Mouse (Mus musculus): Measurements from ENCODE around the gene Rhobtb1. TPM values are rescaled to one million over a fixed set of nuclear protein-coding genes. Genes with fewer than 3 reads are reported as not detected.

The Rhobtb1 gene
- total and polyA plus RNA-seq, 2 experiments from 2014 or later, result 12.1 to 16.9 TPM

GRCm38 (mm10) chr10:69252112-69253074 is 101.2 kb downstream of the Rhobtb1 start:
- Histone ChIP-seq H3K27me3 (ENCODE audit: insufficient read depth, low read length) (no peaks in the 10 kb centered on the region), H3K9me3 (ENCODE audit: low read length) (no peaks in the 10 kb centered on the region), H3K4me3 (ENCODE audit: low read depth, low read length) (no peak overlapping the region), H3K4me2 (ENCODE audit: low read depth) (no peak overlapping the region), H3K27ac (ENCODE audit: low read depth, low read length) (no peak overlapping the region), H3K4me1 (ENCODE audit: insufficient read depth) (0 out of 2 replicates have a peak, but pooled peaks cover 7% of the 10 kb centered on the region), H3K9ac (no peak overlapping the region), H3K36me3 (ENCODE audit: insufficient read depth) (no peaks in the 10 kb centered on the region)
- ATAC-seq, result no peak
- WGBS, result 78% methylated on average over 17 of the region's 17 CpGs
- DNase-seq, result no peak
- TF ChIP-seq CTCF (IDR thresholded peaks at IDR 0.05; ENCODE audit: low read depth), result no peak

GRCm38 (mm10) chr10:69253075-69253685 is 101.9 kb downstream of the Rhobtb1 start:
- ATAC-seq (no peak), DNase-seq (no peak)
- H3K9ac ChIP-seq, result no peak overlapping the region
- H3K4me1 ChIP-seq (ENCODE audit: insufficient read depth), result 0 out of 2 replicates have a peak, but pooled peaks cover 7% of the 10 kb centered on the region
- H3K4me3 ChIP-seq (ENCODE audit: low read depth, low read length), result no peak overlapping the region
- WGBS, result 31% methylated on average over 5 of the region's 5 CpGs
- no peaks in the 10 kb centered on the region for H3K36me3 ChIP-seq (ENCODE audit: insufficient read depth)
- no peak overlapping the region for H3K4me2 ChIP-seq (ENCODE audit: low read depth)
- no peak overlapping the region for H3K27ac ChIP-seq (ENCODE audit: low read depth, low read length)
- TF ChIP-seq CTCF (IDR thresholded peaks at IDR 0.05; ENCODE audit: low read depth), result no peak
- H3K27me3 ChIP-seq (ENCODE audit: insufficient read depth, low read length), result no peaks in the 10 kb centered on the region
- no peaks in the 10 kb centered on the region for H3K9me3 ChIP-seq (ENCODE audit: low read length)

DNA sequence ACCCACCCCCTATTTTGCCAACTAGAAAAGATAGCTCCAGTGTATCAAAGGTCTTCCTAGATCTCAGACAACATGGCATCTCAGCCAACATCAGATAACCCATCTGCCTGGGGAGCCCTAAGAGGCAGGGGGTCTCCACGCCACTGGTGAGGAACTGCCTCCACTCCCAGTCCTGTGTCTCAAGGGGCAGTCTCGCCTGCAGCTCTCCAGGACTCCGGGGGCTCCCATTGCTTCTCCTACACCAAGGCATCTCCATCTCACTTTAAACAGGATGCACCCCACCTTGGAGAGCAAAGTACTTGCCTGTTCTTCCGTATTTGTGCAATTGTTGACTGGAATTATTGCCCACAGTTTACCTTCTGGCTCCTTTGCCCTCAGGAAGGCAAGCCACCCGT is 102.4 kb downstream of the Rhobtb1 start:
- no peak for TF ChIP-seq CTCF (IDR thresholded peaks at IDR 0.05; ENCODE audit: low read depth)
- ATAC-seq, result no peak
- 76% methylated on average over 5 of the region's 5 CpGs for WGBS
- H3K27me3 ChIP-seq (ENCODE audit: insufficient read depth, low read length), result no peaks in the 10 kb centered on the region
- H3K27ac ChIP-seq (ENCODE audit: low read depth, low read length), result no peak overlapping the region
- no peak overlapping the region for H3K4me3 ChIP-seq (ENCODE audit: low read depth, low read length)
- no peaks in the 10 kb centered on the region for H3K36me3 ChIP-seq (ENCODE audit: insufficient read depth)
- H3K4me2 ChIP-seq (ENCODE audit: low read depth), result no peak overlapping the region
- no peak overlapping the region for H3K9ac ChIP-seq
- no peak for DNase-seq
- H3K4me1 ChIP-seq (ENCODE audit: insufficient read depth), result 0 out of 2 replicates have a peak, but pooled peaks cover 7% of the 10 kb centered on the region
- no peaks in the 10 kb centered on the region for H3K9me3 ChIP-seq (ENCODE audit: low read length)

GRCm38 (mm10) chr10:69254390-69254847 is 103.2 kb downstream of the Rhobtb1 start:
- 0 out of 2 replicates have a peak, but pooled peaks cover 7% of the 10 kb centered on the region for H3K4me1 ChIP-seq (ENCODE audit: insufficient read depth)
- H3K9me3 ChIP-seq (ENCODE audit: low read length), result no peaks in the 10 kb centered on the region
- 22% methylated on average over 8 of the region's 8 CpGs for WGBS
- H3K36me3 ChIP-seq (ENCODE audit: insufficient read depth), result no peaks in the 10 kb centered on the region
- TF ChIP-seq CTCF (IDR thresholded peaks at IDR 0.05; ENCODE audit: low read depth), result no peak
- H3K27ac ChIP-seq (ENCODE audit: low read depth, low read length), result no peak overlapping the region
- DNase-seq (no peak), ATAC-seq (peak; percentile 53)
- no peak overlapping the region for H3K4me2 ChIP-seq (ENCODE audit: low read depth)
- no peaks in the 10 kb centered on the region for H3K27me3 ChIP-seq (ENCODE audit: insufficient read depth, low read length)
- no peak overlapping the region for H3K9ac ChIP-seq
- no peak overlapping the region for H3K4me3 ChIP-seq (ENCODE audit: low read depth, low read length)

DNA sequence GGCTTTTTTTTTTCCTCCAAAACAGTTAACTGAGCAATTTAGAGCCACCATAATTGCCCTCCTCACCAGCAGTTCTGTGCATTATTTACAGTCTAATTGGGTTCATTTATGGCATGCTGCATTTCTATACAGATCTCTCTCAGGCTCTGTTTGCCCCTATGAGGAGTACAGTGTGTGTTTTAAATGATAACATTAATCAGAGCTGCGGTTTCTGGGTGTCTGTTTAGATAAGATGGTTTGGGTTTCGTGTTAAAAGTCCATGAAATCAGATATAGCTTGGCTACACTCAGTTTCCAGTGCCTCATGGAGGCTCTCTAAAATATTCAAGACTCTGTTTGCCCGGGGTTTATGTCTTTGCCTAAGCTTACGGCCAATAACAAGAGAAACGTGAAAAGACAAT is 104.4 kb downstream of the Rhobtb1 start:
- Histone ChIP-seq H3K9me3 (ENCODE audit: low read length) (no peaks in the 10 kb centered on the region), H3K4me1 (ENCODE audit: insufficient read depth) (0 out of 2 replicates have a peak, but pooled peaks cover 7% of the 10 kb centered on the region), H3K4me2 (ENCODE audit: low read depth) (no peak overlapping the region), H3K9ac (no peak overlapping the region), H3K4me3 (ENCODE audit: low read depth, low read length) (no peak overlapping the region), H3K27ac (ENCODE audit: low read depth, low read length) (no peak overlapping the region), H3K36me3 (ENCODE audit: insufficient read depth) (no peaks in the 10 kb centered on the region), H3K27me3 (ENCODE audit: insufficient read depth, low read length) (no peaks in the 10 kb centered on the region)
- DNase-seq, result no peak
- TF ChIP-seq CTCF (IDR thresholded peaks at IDR 0.05; ENCODE audit: low read depth), result no peak
- 47% methylated on average over 5 of the region's 5 CpGs for WGBS
- ATAC-seq, result no peak

- H3K27me3 ChIP-seq (ENCODE audit: insufficient read depth, low read length), result no peaks in the 10 kb centered on the region
- no peaks in the 10 kb centered on the region for H3K36me3 ChIP-seq (ENCODE audit: insufficient read depth)
- H3K4me3 ChIP-seq (ENCODE audit: low read depth, low read length), result no peak overlapping the region
- no peak overlapping the region for H3K27ac ChIP-seq (ENCODE audit: low read depth, low read length)
- H3K9me3 ChIP-seq (ENCODE audit: low read length), result no peaks in the 10 kb centered on the region
- H3K4me1 ChIP-seq (ENCODE audit: insufficient read depth), result 0 out of 2 replicates have a peak, but pooled peaks cover 7% of the 10 kb centered on the region
- DNase-seq (no peak), ATAC-seq (no peak)
- TF ChIP-seq CTCF (IDR thresholded peaks at IDR 0.05; ENCODE audit: low read depth), result no peak
- no peak overlapping the region for H3K4me2 ChIP-seq (ENCODE audit: low read depth)
- no peak overlapping the region for H3K9ac ChIP-seq
- WGBS, result 84% methylated on average over 6 of the region's 6 CpGs
These were observed 106.4 kb downstream of the Rhobtb1 start for GRCm38 (mm10) chr10:69257592-69258133.

Data from forebrain, postnatal 0 days (tissue).